Mouse (Mus musculus) macrophage (primary cell): ENCODE data around the gene Zfp612. TPM values are rescaled to one million over a fixed set of nuclear protein-coding genes. Genes with fewer than 3 reads are reported as not detected.
"Not testable (repeated sequence)": the region's sequence is repeated elsewhere in the genome, so short reads cannot be mapped to it uniquely, and the experiment has no call there.

ENCODE experiments used
- H3K27ac ChIP-seq: fragments of 350-480 bp; formaldehyde crosslinking; 2 replicates; pipeline ENCODE4 v1.9.0; 2021
- H3K36me3 ChIP-seq: fragments of 350-480 bp; formaldehyde crosslinking; 2 replicates; pipeline ENCODE4 v1.9.0; 2021; ENCODE audit errors: inconsistent target
- H3K4me3 ChIP-seq: fragments of 350-480 bp; formaldehyde crosslinking; 2 replicates; pipeline ENCODE4 v1.9.0; 2021; ENCODE audit errors: inconsistent target
- H3K79me2 ChIP-seq: fragments of 350-480 bp; formaldehyde crosslinking; 2 replicates; pipeline ENCODE4 v1.9.0; 2021; ENCODE audit errors: inconsistent target
- WGBS: methylation state at CpG from one replicate; pipeline ENCODE4 v1.1.7; 2026; ENCODE audit warnings: inconsistent platforms; ENCODE audit not compliant: missing documents; 5-methylcytosine and 5-hydroxymethylcytosine counted together
- polyA plus RNA-seq: library from polyadenylated mRNA; stranded (reverse); fragments of 250-400 nt; gene quantifications from 3 replicates; pipeline ENCODE4 v1.2.4, GENCODE M21; 2018; ENCODE audit warnings: inconsistent platforms
- total RNA-seq, 78 experiments: library from RNA; depleted of rRNA; stranded (reverse); fragments of 250-400 nt; gene quantifications; 1 replicate in 9 of 78; 2 replicates in 24 of 78; 3 replicates in 43 of 78; 4 replicates in 2 of 78; pipeline ENCODE4 v1.2.4; 2018; ENCODE audit warnings: inconsistent platforms in 56 of 78

Zfp612 gene
- under 1 TPM in 1 of 26 experiments, not detected in 25; 0.38 TPM for total RNA-seq (2018; cell fraction: chromatin; rRNA removed)
- total RNA-seq (2018; cell fraction: cytosol; rRNA removed) = not detected
- not detected for total RNA-seq (2018; cell fraction: nucleus; rRNA removed)
- polyA plus RNA-seq = not detected in 3 replicates

GRCm38 (mm10) chr8:110079282-110080221 lies at the start of gene Zfp612:
Gene Zfp612 (plus strand): TSS chr8:110079746.
- no peaks in the 10 kb centered on the region for H3K36me3 ChIP-seq
- H3K79me2 ChIP-seq = no peaks in the 10 kb centered on the region
- H3K27ac ChIP-seq = no peak within 1 kb of the TSS
- H3K4me3 ChIP-seq = no peak within 1 kb of the TSS
- 12% methylated on average over 53 of the region's 54 CpGs for WGBS

- H3K79me2 ChIP-seq, H3K27ac ChIP-seq: not testable (repeated sequence)
- WGBS = 57% methylated on average over 8 of the region's 8 CpGs
Observed at GRCm38 (mm10) chr8:110033771-110034170, 45.8 kb upstream of the Zfp612 start.

GRCm38 (mm10) chr8:110034331-110034730 lies 45.2 kb upstream of the Zfp612 start:
- 90% methylated on average over 4 of the region's 4 CpGs for WGBS
- H3K36me3 ChIP-seq = no peaks in the 10 kb centered on the region
- H3K79me2 ChIP-seq = no peaks in the 10 kb centered on the region
- H3K27ac ChIP-seq = no peak overlapping the region
- H3K4me3 ChIP-seq = no peak overlapping the region

More at GRCm38 (mm10) chr8:110033771-110034170, 45.8 kb upstream of the Zfp612 start:
- not testable (repeated sequence) for H3K4me3 ChIP-seq, H3K36me3 ChIP-seq

- Histone ChIP-seq H3K36me3 (no peaks in the 10 kb centered on the region), H3K79me2 (no peaks in the 10 kb centered on the region), H3K4me3 (no peak overlapping the region), H3K27ac (no peak overlapping the region)
- 47% methylated on average over 2 of the region's 2 CpGs for WGBS
Observed at GRCm38 (mm10) chr8:110036156-110036555, 43.4 kb upstream of the Zfp612 start.

GRCm38 (mm10) chr8:110039216-110039615 lies 40.3 kb upstream of the Zfp612 start:
- no peak overlapping the region for H3K4me3 ChIP-seq
- H3K27ac ChIP-seq = no peak overlapping the region
- H3K36me3 ChIP-seq = no peaks in the 10 kb centered on the region
- WGBS = 80% methylated on average over 7 of the region's 7 CpGs
- H3K79me2 ChIP-seq = no peaks in the 10 kb centered on the region

- 94% methylated on average over 5 of the region's 5 CpGs for WGBS
- Histone ChIP-seq H3K79me2 (no peaks in the 10 kb centered on the region), H3K36me3 (no peaks in the 10 kb centered on the region)
Observed at GRCm38 (mm10) chr8:110039659-110040058, 39.9 kb upstream of the Zfp612 start, which contains the start of gene Chst4. Gene Chst4 (minus strand): TSS chr8:110039740.

GRCm38 (mm10) chr8:110040509-110040908 lies 39.0 kb upstream of the Zfp612 start:
- no peaks in the 10 kb centered on the region for H3K36me3 ChIP-seq
- no peaks in the 10 kb centered on the region for H3K79me2 ChIP-seq
- no peak overlapping the region for H3K4me3 ChIP-seq
- WGBS = 88% methylated on average over 3 of the region's 4 CpGs
- H3K27ac ChIP-seq = no peak overlapping the region

More at GRCm38 (mm10) chr8:110039659-110040058, 39.9 kb upstream of the Zfp612 start, which contains the start of gene Chst4:
- no peak within 1 kb of the TSS for H3K4me3 ChIP-seq
- H3K27ac ChIP-seq = no peak within 1 kb of the TSS

- H3K79me2 ChIP-seq = no peaks in the 10 kb centered on the region
- H3K36me3 ChIP-seq = no peaks in the 10 kb centered on the region
- no peak overlapping the region for H3K4me3 ChIP-seq
- H3K27ac ChIP-seq = no peak overlapping the region
- 75% methylated on average over 4 of the region's 6 CpGs for WGBS
Observed at GRCm38 (mm10) chr8:110051208-110051607, 28.3 kb upstream of the Zfp612 start.

GRCm38 (mm10) chr8:110058207-110058606 lies 21.3 kb upstream of the Zfp612 start:
- H3K4me3 ChIP-seq = no peak overlapping the region
- H3K79me2 ChIP-seq = no peaks in the 10 kb centered on the region
- no peaks in the 10 kb centered on the region for H3K36me3 ChIP-seq
- 75% methylated on average over 8 of the region's 8 CpGs for WGBS
- no peak overlapping the region for H3K27ac ChIP-seq

GRCm38 (mm10) chr8:110064161-110064560 lies 15.4 kb upstream of the Zfp612 start:
- no peaks in the 10 kb centered on the region for H3K79me2 ChIP-seq
- H3K4me3 ChIP-seq = no peak overlapping the region
- 77% methylated on average over 9 of the region's 9 CpGs for WGBS
- H3K36me3 ChIP-seq = no peaks in the 10 kb centered on the region
- H3K27ac ChIP-seq = no peak overlapping the region

GRCm38 (mm10) chr8:110064606-110065365 lies 14.8 kb upstream of the Zfp612 start:
- WGBS = 94% methylated on average over 18 of the region's 18 CpGs

GRCm38 (mm10) chr8:110065676-110066075 lies 13.9 kb upstream of the Zfp612 start:
- Histone ChIP-seq H3K4me3 (no peak overlapping the region), H3K27ac (no peak overlapping the region), H3K79me2 (no peaks in the 10 kb centered on the region), H3K36me3 (no peaks in the 10 kb centered on the region)
- 100% methylated on average over 4 of the region's 4 CpGs for WGBS

More at GRCm38 (mm10) chr8:110064606-110065365, 14.8 kb upstream of the Zfp612 start:
- Histone ChIP-seq H3K36me3 (no peaks in the 10 kb centered on the region), H3K79me2 (no peaks in the 10 kb centered on the region), H3K4me3 (no peak overlapping the region), H3K27ac (no peak overlapping the region)

GRCm38 (mm10) chr8:110069706-110070105 lies 9.8 kb upstream of the Zfp612 start:
- WGBS = 82% methylated on average over 4 of the region's 4 CpGs

GRCm38 (mm10) chr8:110071600-110071999 lies 7.9 kb upstream of the Zfp612 start:
- Histone ChIP-seq H3K36me3 (no peaks in the 10 kb centered on the region), H3K27ac (no peak overlapping the region), H3K4me3 (no peak overlapping the region), H3K79me2 (no peaks in the 10 kb centered on the region)
- 19% methylated on average over 9 of the region's 9 CpGs for WGBS

More at GRCm38 (mm10) chr8:110069706-110070105, 9.8 kb upstream of the Zfp612 start:
- H3K79me2 ChIP-seq = no peaks in the 10 kb centered on the region
- no peaks in the 10 kb centered on the region for H3K36me3 ChIP-seq
- no peak overlapping the region for H3K4me3 ChIP-seq
- no peak overlapping the region for H3K27ac ChIP-seq
